In the genomic region with DNA sequence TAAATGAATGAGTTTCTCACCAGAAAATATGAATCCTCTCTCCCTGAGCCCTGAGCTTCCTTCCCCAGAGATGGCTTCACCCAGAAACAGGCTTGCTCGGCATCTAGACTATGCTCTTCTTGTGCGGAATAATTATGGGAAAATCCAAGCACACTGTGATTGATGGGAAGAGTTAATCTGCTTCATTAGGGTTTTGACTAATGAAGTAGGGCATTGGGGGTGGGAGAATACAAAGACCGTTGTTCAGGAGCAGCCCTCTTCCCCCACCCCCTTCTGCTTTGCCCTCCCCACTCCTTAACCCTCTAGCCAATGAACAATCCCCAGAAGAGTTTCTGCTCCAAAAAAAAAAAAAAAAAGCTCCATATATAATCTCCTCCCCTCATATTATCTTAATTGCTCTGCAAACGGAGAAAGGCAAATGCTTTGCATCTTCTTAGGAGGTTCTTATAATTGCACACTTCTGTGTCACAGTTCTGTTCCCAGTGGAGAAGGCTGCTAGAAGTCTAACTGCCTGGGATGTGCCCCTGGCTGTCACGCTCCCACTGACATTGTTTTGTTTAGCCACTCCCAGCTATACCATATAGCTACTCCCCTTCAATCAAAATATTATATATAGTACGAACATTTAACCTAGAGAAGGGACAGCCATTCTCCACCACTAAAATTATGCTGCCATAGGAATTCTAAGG, we compare ENCODE assay signal across 18 mouse cellular contexts. TPM values are rescaled to one million over a fixed set of nuclear protein-coding genes. Genes with fewer than 3 reads are reported as not detected.
DNase-seq lines count a peak whose midpoint lies in the region; ATAC-seq and TF ChIP-seq lines count a peak whose summit lies in the region.
"Had no signal": no experiment of that assay in that cellular context is flagged by ENCODE, and none has a peak within 500 bp of the region (broad histone marks: within the 10 kb centered on the region; RNA-seq: fewer than 3 reads in every experiment).

No protein-coding gene starts in this region.

- H3K9ac ChIP-seq in hindbrain, embryonic 11.5 days (ENCODE audit: low read depth, low read length), result no peak overlapping the region
- H3K9ac ChIP-seq in hindbrain, embryonic 12.5 days, result no peak overlapping the region
- no peak overlapping the region for H3K9ac ChIP-seq in midbrain, postnatal 0 days (replicated peaks; ENCODE audit: low read length, poor library complexity, severe bottlenecking)
- no peak overlapping the region for H3K9ac ChIP-seq in liver, postnatal 0 days (replicated peaks)
- H3K9ac ChIP-seq: embryonic facial prominence, embryonic 12.5 days; liver, embryonic 13.5 days had no signal

- no peaks in the 10 kb centered on the region for H3K9me3 ChIP-seq in hindbrain, embryonic 11.5 days (ENCODE audit: control insufficient read depth, low read length)
- no peaks in the 10 kb centered on the region for H3K9me3 ChIP-seq in hindbrain, embryonic 10.5 days
- H3K9me3 ChIP-seq in hindbrain, embryonic 12.5 days (replicated peaks), result no peaks in the 10 kb centered on the region
- no peaks in the 10 kb centered on the region for H3K9me3 ChIP-seq in midbrain, postnatal 0 days (ENCODE audit: low read length)
- no peaks in the 10 kb centered on the region for H3K9me3 ChIP-seq in liver, postnatal 0 days (ENCODE audit: low read length)
- H3K9me3 ChIP-seq: embryonic facial prominence, embryonic 12.5 days; G1E; liver, embryonic 13.5 days had no signal

- WGBS in hindbrain, embryonic 11.5 days, result 67% methylated on average over 6 of the region's 6 CpGs
- WGBS in hindbrain, embryonic 10.5 days, result 76% methylated on average over 6 of the region's 6 CpGs
- 45% methylated on average over 6 of the region's 6 CpGs for WGBS in hindbrain, embryonic 12.5 days
- 51% methylated on average over 6 of the region's 6 CpGs for WGBS in midbrain, postnatal 0 days
- WGBS in liver, postnatal 0 days (ENCODE audit: insufficient replicate concordance), result 69% methylated on average over 6 of the region's 6 CpGs

- no peak for TF ChIP-seq EP300 in liver, postnatal 0 days (IDR thresholded peaks at IDR 0.05; ENCODE audit: low read depth)

- no peak overlapping the region for H3K27ac ChIP-seq in hindbrain, embryonic 11.5 days (ENCODE audit: low read depth, low read length)
- no peak overlapping the region for H3K27ac ChIP-seq in hindbrain, embryonic 10.5 days
- no peak overlapping the region for H3K27ac ChIP-seq in hindbrain, embryonic 12.5 days
- H3K27ac ChIP-seq in midbrain, postnatal 0 days (ENCODE audit: low read depth, low read length), result no peak overlapping the region
- no peak overlapping the region for H3K27ac ChIP-seq in liver, postnatal 0 days (ENCODE audit: low read depth)
- H3K27ac ChIP-seq: embryonic facial prominence, embryonic 12.5 days; liver, embryonic 13.5 days had no signal

- ATAC-seq in hindbrain, embryonic 11.5 days (ENCODE audit: low FRiP score), result peak; percentile 71
- ATAC-seq in hindbrain, embryonic 12.5 days (ENCODE audit: low FRiP score), result peak; percentile 83
- peak; percentile 54; the same call in 1 of the 2 replicates for ATAC-seq in midbrain, postnatal 0 days (ENCODE audit: low FRiP score)
- no peak for ATAC-seq in liver, postnatal 0 days

- no peak for TF ChIP-seq POLR2A in brain, embryonic 14.5 days (IDR thresholded peaks at IDR 0.05; ENCODE audit: borderline replicate concordance, extremely low read depth, insufficient read depth, insufficient read length, poor library complexity, severe bottlenecking)

- no peaks in the 10 kb centered on the region for H3K36me3 ChIP-seq in hindbrain, embryonic 11.5 days (ENCODE audit: control insufficient read depth, insufficient read depth, low read length)
- H3K36me3 ChIP-seq in hindbrain, embryonic 10.5 days, result no peaks in the 10 kb centered on the region
- no peaks in the 10 kb centered on the region for H3K36me3 ChIP-seq in hindbrain, embryonic 12.5 days
- H3K36me3 ChIP-seq in midbrain, postnatal 0 days (ENCODE audit: insufficient read depth, low read length), result no peaks in the 10 kb centered on the region
- H3K36me3 ChIP-seq in liver, postnatal 0 days (replicated peaks; ENCODE audit: insufficient read depth, low read length), result no peaks in the 10 kb centered on the region
- H3K36me3 ChIP-seq: embryonic facial prominence, embryonic 12.5 days; G1E; liver, embryonic 13.5 days had no signal

- no peaks in the 10 kb centered on the region for H3K4me1 ChIP-seq in hindbrain, embryonic 11.5 days (replicated peaks; ENCODE audit: control insufficient read depth, insufficient read depth, low read length)
- peaks cover 17% of the 10 kb centered on the region for H3K4me1 ChIP-seq in hindbrain, embryonic 10.5 days (replicated peaks)
- H3K4me1 ChIP-seq in hindbrain, embryonic 12.5 days, result peaks cover 10% of the 10 kb centered on the region
- no peaks in the 10 kb centered on the region for H3K4me1 ChIP-seq in midbrain, postnatal 0 days (ENCODE audit: insufficient read depth, low read length)
- H3K4me1 ChIP-seq in liver, postnatal 0 days (ENCODE audit: insufficient read depth), result no peaks in the 10 kb centered on the region
- H3K4me1 ChIP-seq: embryonic facial prominence, embryonic 12.5 days; liver, embryonic 13.5 days had no signal

- H3K4me2 ChIP-seq in hindbrain, embryonic 11.5 days (replicated peaks; ENCODE audit: low read depth, low read length), result no peak overlapping the region
- H3K4me2 ChIP-seq in hindbrain, embryonic 12.5 days (replicated peaks), result no peak overlapping the region
- no peak overlapping the region for H3K4me2 ChIP-seq in midbrain, postnatal 0 days (ENCODE audit: low read depth, low read length, poor library complexity, severe bottlenecking)
- H3K4me2 ChIP-seq in liver, postnatal 0 days (ENCODE audit: low read depth, low read length), result no peak overlapping the region
- H3K4me2 ChIP-seq: embryonic facial prominence, embryonic 12.5 days; liver, embryonic 13.5 days had no signal

- H3K4me3 ChIP-seq in hindbrain, embryonic 11.5 days (ENCODE audit: low read depth, low read length), result no peak overlapping the region
- no peak overlapping the region for H3K4me3 ChIP-seq in hindbrain, embryonic 10.5 days
- H3K4me3 ChIP-seq in hindbrain, embryonic 12.5 days, result no peak overlapping the region
- no peak overlapping the region for H3K4me3 ChIP-seq in midbrain, postnatal 0 days (ENCODE audit: low read depth, low read length)
- H3K4me3 ChIP-seq in liver, postnatal 0 days (ENCODE audit: low read depth, low read length), result no peak overlapping the region
- H3K4me3 ChIP-seq: embryonic facial prominence, embryonic 12.5 days; liver, embryonic 13.5 days had no signal

- no peak for TF ChIP-seq CTCF in brain, embryonic 14.5 days (IDR thresholded peaks at IDR 0.05; ENCODE audit: borderline replicate concordance, extremely low read depth, insufficient read depth, insufficient read length)
- TF ChIP-seq CTCF in midbrain, postnatal 0 days (IDR thresholded peaks at IDR 0.05), result no peak
- no peak for TF ChIP-seq CTCF in liver, postnatal 0 days (IDR thresholded peaks at IDR 0.05; ENCODE audit: low read depth)

- no peak for DNase-seq in hindbrain, embryonic 11.5 days (ENCODE audit: low spot score)
- DNase-seq in hindbrain, embryonic 10.5 days (ENCODE audit: low spot score), result no peak
- peak; percentile 86 for DNase-seq in brain, embryonic 14.5 days (ENCODE audit: low read depth)
- peak; percentile 28 for DNase-seq in midbrain, postnatal 0 days (ENCODE audit: low spot score)
- DNase-seq in cerebellum, adult 18-20 months, result no peak
- DNase-seq in liver, postnatal 0 days, result no peak
- DNase-seq in spleen, postnatal 14 days (ENCODE audit: low spot score in 2 of 2), result no peak
- DNase-seq: cerebellum, adult 9-11 months; heart, adult 18-20 months; heart, postnatal 36 days; kidney, adult 8-10 months; liver, embryonic 13.5 days; lung, postnatal 14 days; spleen, adult 18-20 months; thymus, adult 18-20 months had no signal

- no peaks in the 10 kb centered on the region for H3K27me3 ChIP-seq in hindbrain, embryonic 11.5 days (ENCODE audit: control insufficient read depth, insufficient read depth, low read length)
- no peaks in the 10 kb centered on the region for H3K27me3 ChIP-seq in hindbrain, embryonic 10.5 days (ENCODE audit: insufficient read depth, poor library complexity, severe bottlenecking)
- H3K27me3 ChIP-seq in hindbrain, embryonic 12.5 days, result no peaks in the 10 kb centered on the region
- no peaks in the 10 kb centered on the region for H3K27me3 ChIP-seq in midbrain, postnatal 0 days (ENCODE audit: insufficient read depth, low read length)
- no peaks in the 10 kb centered on the region for H3K27me3 ChIP-seq in liver, postnatal 0 days (ENCODE audit: insufficient read depth, low read length)
- H3K27me3 ChIP-seq: embryonic facial prominence, embryonic 12.5 days; liver, embryonic 13.5 days had no signal

RNA-seq across cellular contexts. Expression of gene Mfap3l, which starts 24.9 kb away (rescaled TPM):
- 2.3 and 2.5 TPM in 2 replicates for polyA plus RNA-seq in hindbrain, embryonic 11.5 days (2014; fragmentation: Nextera tagmentation; extraction: Ambion mirVana)
- polyA plus RNA-seq in hindbrain, embryonic 10.5 days (2016; fragmentation: Nextera tagmentation; extraction: Ambion mirVana), result 1.2 and 1.6 TPM in 2 replicates
- 2.1 and 4.0 TPM in 2 replicates for polyA plus RNA-seq in brain, embryonic 14.5 days (2012; rRNA removed)
- polyA plus RNA-seq in hindbrain, embryonic 12.5 days (2016; fragmentation: Nextera tagmentation; extraction: Ambion mirVana), result 2.1 and 2.6 TPM in 2 replicates
- 11.4 and 16.4 TPM in 2 replicates for total RNA-seq in midbrain, postnatal 0 days (2014; rRNA removed)
- polyA plus RNA-seq in midbrain, postnatal 0 days (2015; fragmentation: Nextera tagmentation; extraction: Ambion mirVana), result 2.8 and 3.0 TPM in 2 replicates
- 0.27 and 0.40 TPM in 2 replicates for polyA plus RNA-seq in liver, postnatal 0 days (2015; fragmentation: Nextera tagmentation; extraction: Ambion mirVana)
- polyA plus RNA-seq: G1E had no signal

Comparison
In these comparisons a context has a peak if more than half of its experiments do, and no peak if none do; other contexts are left out.
1. DNase-seq: peak in brain, embryonic 14.5 days (single experiment) and midbrain, postnatal 0 days (single experiment); none in hindbrain, embryonic 11.5 days (single experiment), hindbrain, embryonic 10.5 days (single experiment), cerebellum, adult 18-20 months (0 of 2), liver, postnatal 0 days (single experiment) and spleen, postnatal 14 days (0 of 2).